Mouse (Mus musculus): ENCODE measurements around the gene Wdr72. TPM values are rescaled to one million over a fixed set of nuclear protein-coding genes. Genes with fewer than 3 reads are reported as not detected.

The Wdr72 gene
- total RNA-seq (2023), result not detected

DNA sequence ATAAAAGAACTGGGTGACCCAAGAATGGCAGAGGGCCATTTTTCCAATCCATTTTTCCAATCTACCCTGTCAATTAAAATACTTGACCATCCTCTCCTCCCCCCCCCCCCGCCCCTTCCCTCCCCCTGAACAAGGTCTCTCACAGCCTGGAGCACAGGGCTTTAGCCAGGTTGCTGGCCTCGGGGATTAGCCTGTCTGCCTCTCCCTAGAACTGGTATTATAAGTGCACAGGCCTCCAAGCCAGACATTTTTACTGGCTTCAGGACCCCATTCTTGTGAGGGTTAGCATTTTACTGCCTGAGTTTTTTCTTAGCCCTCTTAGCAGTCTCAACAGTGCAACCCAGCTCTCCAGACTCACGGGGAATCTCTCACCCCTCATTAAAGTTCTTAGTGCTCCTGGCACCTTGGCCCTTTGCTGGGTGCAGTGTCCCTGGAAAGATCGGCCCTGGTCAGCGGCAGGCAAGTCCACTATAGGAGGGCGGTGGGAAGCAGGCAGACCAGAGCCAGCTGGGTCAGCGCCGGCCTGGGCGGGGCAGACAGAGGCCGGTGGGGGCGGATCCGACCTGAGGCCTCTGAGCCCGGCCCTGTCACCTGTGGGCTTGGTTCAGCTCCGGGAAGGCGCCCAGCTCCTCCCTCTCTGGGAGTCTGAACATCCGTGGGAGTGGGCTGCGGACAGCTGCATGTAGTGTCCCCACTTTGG is at the start of gene Wdr72:
TSS of gene Wdr72 (plus strand) at position 596 of the 700 bp plus-strand sequence.

Other genes with a start within 250 kb of the Wdr72 start
- not detected for gene Unc13c, start 141.4 kb upstream of the Wdr72 start, total RNA-seq (2023)

All from CD8-positive naive resting alpha-beta T cell, adult 57 days (primary cell).